Mouse (Mus musculus) embryonic fibroblast, embryonic 13.5 days (primary cell): ENCODE measurements around the gene Ggps1.

Source experiments
- CTCF ChIP-seq: IDR thresholded peaks from 2 replicates; pipeline ENCODE4 v1.5.1; 2011; ENCODE audit warnings: mild to moderate bottlenecking, control low read depth, low read length, moderate library complexity, borderline replicate concordance; ENCODE audit not compliant: insufficient read depth
- POLR2A ChIP-seq: IDR thresholded peaks from 2 replicates; pipeline ENCODE4 v1.6.1; 2011; ENCODE audit warnings: low read depth, mild to moderate bottlenecking, control low read depth, low read length, moderate library complexity

- TF ChIP-seq CTCF = no peak
- no peak for TF ChIP-seq POLR2A
Observed at GRCm38 (mm10) chr13:14004999-14005398, 58.3 kb downstream of the Ggps1 start.
